Mouse (Mus musculus) thymus, postnatal 14 days (tissue): ENCODE measurements around the gene Nfkb1.
A peak's percentile ranks its signal among the peaks of the same experiment; 100 is the strongest.

Source experiments
- DNase-seq: peaks from one replicate; pipeline ENCODE4 v3.0.0; 2021

The Nfkb1 gene

GRCm38 (mm10) chr3:135699523-135700264 lies 8.3 kb upstream of the Nfkb1 start:
- DNase-seq = no peak

GRCm38 (mm10) chr3:135698466-135698975 lies 7.2 kb upstream of the Nfkb1 start:
- no peak for DNase-seq

- DNase-seq = no peak
These were observed 4.9 kb upstream of the Nfkb1 start for GRCm38 (mm10) chr3:135696262-135696661.

- DNase-seq = no peak
These were observed 1.7 kb upstream of the Nfkb1 start for GRCm38 (mm10) chr3:135692999-135693398.

GRCm38 (mm10) chr3:135690568-135691190 lies 668 bp downstream of the Nfkb1 start:
- peak; percentile 77 for DNase-seq

GRCm38 (mm10) chr3:135689773-135690567 lies 1.4 kb downstream of the Nfkb1 start:
- no peak for DNase-seq

GRCm38 (mm10) chr3:135688970-135689772 lies 2.2 kb downstream of the Nfkb1 start:
- DNase-seq = no peak

- DNase-seq = no peak
These were observed 3.4 kb downstream of the Nfkb1 start for GRCm38 (mm10) chr3:135687965-135688364.

GRCm38 (mm10) chr3:135686419-135686818 lies 4.9 kb downstream of the Nfkb1 start:
- no peak for DNase-seq

- DNase-seq = no peak
These were observed 8.1 kb downstream of the Nfkb1 start for GRCm38 (mm10) chr3:135683275-135683674.

- DNase-seq = no peak
These were observed 9.1 kb downstream of the Nfkb1 start for GRCm38 (mm10) chr3:135682240-135682639.

GRCm38 (mm10) chr3:135681272-135681783 lies 10.0 kb downstream of the Nfkb1 start:
- DNase-seq = no peak

GRCm38 (mm10) chr3:135680213-135680843 lies 11.0 kb downstream of the Nfkb1 start:
- no peak for DNase-seq

GRCm38 (mm10) chr3:135677064-135677463 lies 14.3 kb downstream of the Nfkb1 start:
- DNase-seq = no peak

GRCm38 (mm10) chr3:135676364-135676763 lies 15.0 kb downstream of the Nfkb1 start:
- DNase-seq = no peak

GRCm38 (mm10) chr3:135675480-135675879 lies 15.9 kb downstream of the Nfkb1 start:
- DNase-seq = no peak

- no peak for DNase-seq
These were observed 16.5 kb downstream of the Nfkb1 start for GRCm38 (mm10) chr3:135674716-135675392.

GRCm38 (mm10) chr3:135673695-135674094 lies 17.7 kb downstream of the Nfkb1 start:
- no peak for DNase-seq

GRCm38 (mm10) chr3:135673041-135673440 lies 18.3 kb downstream of the Nfkb1 start:
- DNase-seq = no peak

- no peak for DNase-seq
These were observed 19.2 kb downstream of the Nfkb1 start for GRCm38 (mm10) chr3:135672135-135672534.

GRCm38 (mm10) chr3:135670869-135671268 lies 20.5 kb downstream of the Nfkb1 start:
- DNase-seq = no peak
